Mouse (Mus musculus): ENCODE results near the gene Pacrg. TPM values are rescaled to one million over a fixed set of nuclear protein-coding genes. Genes with fewer than 3 reads are reported as not detected.

Gene Pacrg
- total and polyA plus RNA-seq, 2 experiments from 2014 or later: 9.5 to 26.1 TPM

- Histone ChIP-seq H3K4me3 (ENCODE audit: low read length) (no peak overlapping the region), H3K9me3 (ENCODE audit: low read length) (no peaks in the 10 kb centered on the region), H3K4me2 (ENCODE audit: low read depth, low read length) (no peak overlapping the region), H3K9ac (replicated peaks; ENCODE audit: low read length) (no peak overlapping the region), H3K36me3 (ENCODE audit: insufficient read depth, low read length) (no peaks in the 10 kb centered on the region), H3K4me1 (ENCODE audit: insufficient read depth, low read length) (no peaks in the 10 kb centered on the region), H3K27me3 (ENCODE audit: insufficient read depth, low read length) (no peaks in the 10 kb centered on the region), H3K27ac (no peak overlapping the region)
- no peak for TF ChIP-seq CTCF (IDR thresholded peaks at IDR 0.05; ENCODE audit: low read depth)
- ATAC-seq (no peak), DNase-seq (ENCODE audit: low spot score) (no peak)
- WGBS: 62% methylated on average over 18 of the region's 18 CpGs
Measured at GRCm38 (mm10) chr17:10372001-10372785, 467.9 kb downstream of the Pacrg start.

DNA sequence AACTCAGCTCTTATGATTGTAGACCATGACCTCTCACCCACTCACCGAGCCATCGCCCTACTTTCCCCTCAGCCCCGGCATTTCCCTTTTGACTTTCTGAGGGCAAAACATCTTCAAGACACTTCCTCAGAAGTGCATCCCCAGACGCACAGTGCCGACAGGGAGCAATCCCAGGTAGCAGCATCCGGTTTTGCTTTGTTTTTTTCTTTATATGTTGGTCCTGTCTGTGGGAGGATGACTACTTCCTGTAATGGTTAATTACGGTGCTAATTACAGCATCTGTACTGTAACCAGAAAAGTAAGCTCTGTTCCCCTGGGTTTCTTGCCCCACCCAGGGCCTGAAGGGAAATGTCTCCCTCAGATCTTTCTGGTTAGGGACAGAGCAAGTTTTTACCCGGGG lies 468.6 kb downstream of the Pacrg start:
- no peak for TF ChIP-seq CTCF (IDR thresholded peaks at IDR 0.05; ENCODE audit: low read depth)
- Histone ChIP-seq H3K4me2 (ENCODE audit: low read depth, low read length) (no peak overlapping the region), H3K9ac (replicated peaks; ENCODE audit: low read length) (no peak overlapping the region), H3K9me3 (ENCODE audit: low read length) (no peaks in the 10 kb centered on the region), H3K4me1 (ENCODE audit: insufficient read depth, low read length) (no peaks in the 10 kb centered on the region), H3K36me3 (ENCODE audit: insufficient read depth, low read length) (no peaks in the 10 kb centered on the region), H3K27ac (no peak overlapping the region), H3K27me3 (ENCODE audit: insufficient read depth, low read length) (no peaks in the 10 kb centered on the region), H3K4me3 (ENCODE audit: low read length) (no peak overlapping the region)
- 81% methylated on average over 8 of the region's 8 CpGs for WGBS
- ATAC-seq (no peak), DNase-seq (ENCODE audit: low spot score) (no peak)

GRCm38 (mm10) chr17:10370660-10371130 lies 469.4 kb downstream of the Pacrg start:
- Histone ChIP-seq H3K36me3 (ENCODE audit: insufficient read depth, low read length) (no peaks in the 10 kb centered on the region), H3K9ac (replicated peaks; ENCODE audit: low read length) (no peak overlapping the region), H3K27me3 (ENCODE audit: insufficient read depth, low read length) (no peaks in the 10 kb centered on the region), H3K4me3 (ENCODE audit: low read length) (no peak overlapping the region), H3K27ac (no peak overlapping the region), H3K9me3 (ENCODE audit: low read length) (no peaks in the 10 kb centered on the region), H3K4me2 (ENCODE audit: low read depth, low read length) (no peak overlapping the region), H3K4me1 (ENCODE audit: insufficient read depth, low read length) (no peaks in the 10 kb centered on the region)
- no peak for TF ChIP-seq CTCF (IDR thresholded peaks at IDR 0.05; ENCODE audit: low read depth)
- 57% methylated on average over 8 of the region's 8 CpGs for WGBS
- no peak for ATAC-seq
- no peak for DNase-seq (ENCODE audit: low spot score)

DNA sequence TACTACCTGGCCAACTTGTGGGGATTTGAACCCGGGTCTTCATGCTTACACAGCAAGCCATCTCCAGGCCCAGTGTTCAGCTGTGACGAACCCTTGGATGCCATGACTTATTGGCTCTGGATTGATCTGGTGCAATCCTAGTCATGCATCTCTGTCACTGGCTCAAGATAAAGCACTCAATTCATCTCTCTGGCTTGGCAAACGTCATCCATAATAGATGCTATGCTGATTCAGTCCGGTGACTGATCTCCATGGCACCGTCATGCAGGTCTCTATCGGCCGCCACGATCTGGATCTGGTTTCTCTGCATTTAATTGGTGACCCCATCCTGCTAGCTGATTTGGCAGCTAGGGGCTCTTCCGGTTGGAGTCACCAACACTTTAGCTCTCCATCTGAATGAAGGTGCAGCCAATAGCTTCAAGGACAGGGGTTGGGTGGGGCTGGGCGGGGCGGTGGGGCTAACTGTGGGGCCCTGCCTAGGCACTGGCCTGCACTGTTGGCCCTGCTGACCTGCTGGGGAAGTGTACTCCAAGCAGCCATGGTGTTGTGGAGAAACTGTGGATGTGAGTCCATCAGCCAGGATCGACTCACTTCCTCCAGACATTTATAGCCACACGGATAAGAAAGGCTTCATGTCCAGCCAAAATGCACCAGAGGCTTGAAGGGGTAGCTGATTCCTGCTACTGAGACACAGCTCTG lies 470.0 kb downstream of the Pacrg start:
- TF ChIP-seq CTCF (IDR thresholded peaks at IDR 0.05; ENCODE audit: low read depth): no peak
- Histone ChIP-seq H3K4me3 (ENCODE audit: low read length) (no peak overlapping the region), H3K9me3 (ENCODE audit: low read length) (no peaks in the 10 kb centered on the region), H3K36me3 (ENCODE audit: insufficient read depth, low read length) (no peaks in the 10 kb centered on the region), H3K4me1 (ENCODE audit: insufficient read depth, low read length) (no peaks in the 10 kb centered on the region), H3K9ac (replicated peaks; ENCODE audit: low read length) (no peak overlapping the region), H3K27me3 (ENCODE audit: insufficient read depth, low read length) (no peaks in the 10 kb centered on the region), H3K4me2 (ENCODE audit: low read depth, low read length) (no peak overlapping the region), H3K27ac (no peak overlapping the region)
- WGBS: 78% methylated on average over 13 of the region's 13 CpGs
- DNase-seq (ENCODE audit: low spot score) (no peak), ATAC-seq (no peak)

- WGBS: 84% methylated on average over 5 of the region's 5 CpGs
- Histone ChIP-seq H3K4me2 (ENCODE audit: low read depth, low read length) (no peak overlapping the region), H3K4me3 (ENCODE audit: low read length) (no peak overlapping the region), H3K36me3 (ENCODE audit: insufficient read depth, low read length) (no peaks in the 10 kb centered on the region), H3K9ac (replicated peaks; ENCODE audit: low read length) (no peak overlapping the region), H3K9me3 (ENCODE audit: low read length) (no peaks in the 10 kb centered on the region), H3K4me1 (ENCODE audit: insufficient read depth, low read length) (no peaks in the 10 kb centered on the region), H3K27me3 (ENCODE audit: insufficient read depth, low read length) (no peaks in the 10 kb centered on the region), H3K27ac (no peak overlapping the region)
- DNase-seq (ENCODE audit: low spot score): no peak
- no peak for ATAC-seq
- TF ChIP-seq CTCF (IDR thresholded peaks at IDR 0.05; ENCODE audit: low read depth): no peak
Measured at GRCm38 (mm10) chr17:10367044-10367443, 473.1 kb downstream of the Pacrg start.

DNA sequence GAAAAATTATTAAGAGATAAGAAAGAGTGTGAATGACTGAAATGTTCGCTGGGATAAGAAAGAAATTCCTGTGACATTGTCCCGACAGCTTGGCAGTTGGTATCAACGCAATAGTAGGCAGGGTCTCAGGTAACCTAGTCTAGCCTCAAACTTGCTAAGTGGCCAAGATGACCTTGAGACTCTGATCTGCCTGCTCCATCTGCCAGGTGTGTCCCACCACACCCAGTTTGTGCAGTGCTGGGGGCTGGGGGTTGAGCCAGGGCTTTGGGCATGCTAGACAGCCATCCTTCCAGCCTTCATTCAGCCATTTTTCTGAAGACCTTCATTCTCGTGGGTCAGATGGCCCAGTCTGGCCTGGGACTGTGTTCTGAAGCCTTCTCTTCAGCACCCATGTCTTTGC lies 473.5 kb downstream of the Pacrg start:
- Histone ChIP-seq H3K27me3 (ENCODE audit: insufficient read depth, low read length) (no peaks in the 10 kb centered on the region), H3K4me1 (ENCODE audit: insufficient read depth, low read length) (no peaks in the 10 kb centered on the region), H3K4me2 (ENCODE audit: low read depth, low read length) (no peak overlapping the region), H3K9me3 (ENCODE audit: low read length) (no peaks in the 10 kb centered on the region), H3K4me3 (ENCODE audit: low read length) (no peak overlapping the region), H3K27ac (no peak overlapping the region), H3K9ac (replicated peaks; ENCODE audit: low read length) (no peak overlapping the region), H3K36me3 (ENCODE audit: insufficient read depth, low read length) (no peaks in the 10 kb centered on the region)
- DNase-seq (ENCODE audit: low spot score): no peak
- WGBS: 88% methylated on average over 4 of the region's 4 CpGs
- no peak for ATAC-seq
- TF ChIP-seq CTCF (IDR thresholded peaks at IDR 0.05; ENCODE audit: low read depth): no peak

All from hindbrain, postnatal 0 days (tissue).